Mouse (Mus musculus) adrenal gland, postnatal 36 days (tissue): ENCODE results near the gene Tagap. TPM values are rescaled to one million over a fixed set of nuclear protein-coding genes. Genes with fewer than 3 reads are reported as not detected.
"Not testable (repeated sequence)": the region's sequence is repeated elsewhere in the genome, so short reads cannot be mapped to it uniquely, and the experiment has no call there.

Experiments used
- DNase-seq, 2 experiments: peaks; one replicate each; pipeline ENCODE4 v3.0.0; 2021; ENCODE audit warnings: mixed read lengths in 1 of 2
- total RNA-seq, 2 experiments: library from RNA; stranded (reverse); gene quantifications; 2 replicates each; pipeline ENCODE4 v1.2.3; 2021

The Tagap gene
- total RNA-seq, 2 experiments from 2014 or later: 4.8 to 6.7 TPM

- DNase-seq: not testable (repeated sequence)
Measured at GRCm38 (mm10) chr17:7968490-7968889, 42.7 kb downstream of the Tagap start.

- not testable (repeated sequence) for DNase-seq
Measured at GRCm38 (mm10) chr17:7969782-7970181, 44.0 kb downstream of the Tagap start.

GRCm38 (mm10) chr17:7983484-7983883 lies 57.7 kb downstream of the Tagap start:
- DNase-seq: not testable (repeated sequence)

Other genes with a start within 250 kb of the Tagap start
- gene Fndc1, start 98.7 kb upstream of the Tagap start, total RNA-seq: 10 to 100 TPM; 12.2 to 17.2 TPM
- 10 to 100 TPM; 43.3 to 51.1 TPM for gene Rsph3a, start 19.6 kb downstream of the Tagap start, total RNA-seq
- gene Gm49673, start 221.8 kb downstream of the Tagap start, total RNA-seq: under 1 TPM in 1 of 2 experiments, not detected in 1; 0.30 TPM
- 10 to 100 TPM; 57.3 to 67.8 TPM for gene Rnaset2a, start 222.1 kb downstream of the Tagap start, total RNA-seq
- 10 to 100 TPM; 21.9 to 24.5 TPM for gene Fgfr1op, start 239.5 kb downstream of the Tagap start, total RNA-seq